Mouse (Mus musculus) MEL (cell line): ENCODE measurements around the gene Tmem234. TPM values are rescaled to one million over a fixed set of nuclear protein-coding genes. Genes with fewer than 3 reads are reported as not detected.
A peak's percentile ranks its signal among the peaks of the same experiment; 100 is the strongest.

Experiments used
- DNase-seq: peaks from one replicate; pipeline ENCODE4 v3.0.0; 2011; ENCODE audit warnings: low read depth, low spot score
- H3K27ac ChIP-seq: 2 replicates; pipeline ENCODE4 v1.5.1; 2012; ENCODE audit warnings: low read depth, mild to moderate bottlenecking, control low read depth, low read length, moderate library complexity; ENCODE audit not compliant: control insufficient read depth
- H3K27me3 ChIP-seq, 2 experiments: fragments of 150-350 bp in 1 of 2; sonication (generic) in 1 of 2; 2 replicates each; pipeline ENCODE4 v1.6.1; 2012; ENCODE audit warnings: low read length in 2 of 2, mild to moderate bottlenecking in 2 of 2, improper control_type of control experiment in 1 of 2, moderate library complexity in 1 of 2; ENCODE audit not compliant: insufficient read depth in 2 of 2, control insufficient read depth in 1 of 2
- H3K36me3 ChIP-seq, 2 experiments: 2 replicates each; pipeline ENCODE4 v1.6.1; 2012 to 2014; ENCODE audit warnings: low read length in 2 of 2, improper control_type of control experiment in 1 of 2, inconsistent platforms in 1 of 2, mild to moderate bottlenecking in 1 of 2; ENCODE audit not compliant: insufficient read depth in 2 of 2, control insufficient read depth in 1 of 2
- H3K4me1 ChIP-seq, 2 experiments: fragments of 150-350 bp in 1 of 2; sonication (generic) in 1 of 2; 2 replicates each; pipeline ENCODE4 v1.6.1; 2012; ENCODE audit warnings: low read length in 2 of 2, improper control_type of control experiment in 1 of 2, mild to moderate bottlenecking in 1 of 2; ENCODE audit not compliant: insufficient read depth in 2 of 2, control insufficient read depth in 1 of 2
- H3K4me3 ChIP-seq, 2 experiments: fragments of 150-350 bp in 1 of 2; sonication (generic) in 1 of 2; 2 replicates each; pipeline ENCODE4 v1.5.1; 2012; ENCODE audit warnings: low read depth in 2 of 2, low read length in 2 of 2, mild to moderate bottlenecking in 2 of 2, moderate library complexity in 2 of 2, control low read depth in 1 of 2, improper control_type of control experiment in 1 of 2; ENCODE audit not compliant: control insufficient read depth in 1 of 2, insufficient read depth in 1 of 2
- H3K79me2 ChIP-seq: 2 replicates; pipeline ENCODE4 v1.6.1; 2012; ENCODE audit warnings: mild to moderate bottlenecking, low read length, moderate library complexity; ENCODE audit not compliant: control insufficient read depth, poor library complexity, insufficient read depth
- H3K9ac ChIP-seq: 2 replicates; pipeline ENCODE4 v1.6.1; 2012; ENCODE audit warnings: low read depth, mild to moderate bottlenecking, control low read depth, low read length, moderate library complexity; ENCODE audit not compliant: control insufficient read depth, poor library complexity, severe bottlenecking
- H3K9me3 ChIP-seq: fragments of 150-350 bp; sonication (generic); replicated peaks from 2 replicates; pipeline ENCODE4 v1.6.1; 2012; ENCODE audit warnings: mild to moderate bottlenecking, low read length, improper control_type of control experiment, moderate library complexity; ENCODE audit not compliant: insufficient read depth
- BHLHE40 ChIP-seq: IDR thresholded peaks from 2 replicates; pipeline ENCODE4 v1.6.1; 2012; ENCODE audit warnings: low read depth, mild to moderate bottlenecking, inconsistent platforms, low read length, improper control_type of control experiment, borderline replicate concordance
- E2F4 ChIP-seq: IDR thresholded peaks from 2 replicates; pipeline ENCODE4 v1.6.1; 2011; ENCODE audit warnings: low read depth, low read length, improper control_type of control experiment, borderline replicate concordance
- ELF1 ChIP-seq: IDR thresholded peaks from 2 replicates; pipeline ENCODE4 v1.6.1; 2014; ENCODE audit warnings: low read depth, mild to moderate bottlenecking, inconsistent platforms, low read length, improper control_type of control experiment, moderate library complexity
- ETS1 ChIP-seq: IDR thresholded peaks from 2 replicates; pipeline ENCODE4 v1.6.1; 2012; ENCODE audit warnings: low read depth, mild to moderate bottlenecking, inconsistent platforms, low read length, improper control_type of control experiment, moderate library complexity
- JUND ChIP-seq: IDR thresholded peaks from 2 replicates; pipeline ENCODE4 v1.6.1; 2011; ENCODE audit warnings: low read depth, mild to moderate bottlenecking, improper control_type of control experiment, low read length
- KAT2A ChIP-seq: conservative IDR thresholded peaks from 2 replicates; pipeline ENCODE4 v1.6.1; 2012; ENCODE audit warnings: low read depth, low read length, improper control_type of control experiment, inconsistent platforms
- MAFK ChIP-seq: IDR thresholded peaks from 2 replicates; pipeline ENCODE4 v1.6.1; 2011; ENCODE audit warnings: low read depth, mild to moderate bottlenecking, low read length, improper control_type of control experiment, borderline replicate concordance
- MAZ ChIP-seq: IDR thresholded peaks from 2 replicates; pipeline ENCODE4 v1.6.1; 2012; ENCODE audit warnings: low read depth, mild to moderate bottlenecking, inconsistent platforms, low read length, improper control_type of control experiment
- MXI1 ChIP-seq: IDR thresholded peaks from 2 replicates; pipeline ENCODE4 v1.6.1; 2011; ENCODE audit warnings: mild to moderate bottlenecking, low read depth, low read length, improper control_type of control experiment
- MYB ChIP-seq: IDR thresholded peaks from 2 replicates; pipeline ENCODE4 v1.6.1; 2011; ENCODE audit warnings: mild to moderate bottlenecking, low read depth, low read length, improper control_type of control experiment
- NRF1 ChIP-seq: IDR thresholded peaks from 2 replicates; pipeline ENCODE4 v1.6.1; 2014; ENCODE audit warnings: low read depth, mild to moderate bottlenecking, inconsistent platforms, low read length, improper control_type of control experiment, moderate library complexity; ENCODE audit not compliant: poor library complexity, insufficient read depth, severe bottlenecking
- POLR2A ChIP-seq, 2 experiments: IDR thresholded peaks; 2 replicates each; pipeline ENCODE4 v1.6.1; 2011 to 2012; ENCODE audit warnings: low read length in 2 of 2, mild to moderate bottlenecking in 2 of 2, control low read depth in 1 of 2, improper control_type of control experiment in 1 of 2, low read depth in 1 of 2, moderate library complexity in 1 of 2; ENCODE audit not compliant: control insufficient read depth in 1 of 2, insufficient read depth in 1 of 2, poor library complexity in 1 of 2
- POLR2AphosphoS5 ChIP-seq: IDR thresholded peaks from 2 replicates; pipeline ENCODE4 v1.6.1; 2012; ENCODE audit warnings: low read depth, borderline replicate concordance, mild to moderate bottlenecking, inconsistent platforms, low read length, moderate library complexity, mixed read lengths
- RCOR1 ChIP-seq: IDR thresholded peaks from 2 replicates; pipeline ENCODE4 v1.6.1; 2012; ENCODE audit warnings: low read depth, mild to moderate bottlenecking, inconsistent platforms, low read length, improper control_type of control experiment
- SMC3 ChIP-seq: IDR thresholded peaks from 2 replicates; pipeline ENCODE4 v1.6.1; 2011; ENCODE audit warnings: low read depth, low read length, improper control_type of control experiment
- TAL1 ChIP-seq: IDR thresholded peaks from 2 replicates; pipeline ENCODE4 v1.6.1; 2012; ENCODE audit warnings: mild to moderate bottlenecking, inconsistent platforms, low read length, moderate library complexity, mixed read lengths
- UBTF ChIP-seq: IDR thresholded peaks from 2 replicates; pipeline ENCODE4 v1.6.1; 2012; ENCODE audit warnings: low read depth, mild to moderate bottlenecking, inconsistent platforms, low read length, improper control_type of control experiment, moderate library complexity, borderline replicate concordance; ENCODE audit not compliant: insufficient read depth
- polyA plus RNA-seq, 2 experiments: library from polyadenylated mRNA; stranded (reverse) in 1 of 2; unstranded in 1 of 2; fragments of >175 nt in 1 of 2; fragments of >200 nt in 1 of 2; gene quantifications; 2 replicates each; pipeline versions ENCODE4 v1.2.1 to v1.2.4; 2012; ENCODE audit warnings: low replicate concordance in 2 of 2, low read depth in 1 of 2; ENCODE audit not compliant: insufficient read length in 2 of 2, insufficient read depth in 1 of 2, missing spikeins in 1 of 2
- total RNA-seq: library from RNA; depleted of rRNA; stranded (reverse); fragments of 300-350 nt; gene quantifications from 2 replicates; pipeline ENCODE4 v1.2.3, GENCODE M21; 2012

Gene Tmem234
- total and polyA plus RNA-seq, 3 experiments = 148 to 220 TPM; not detected in 1

- H3K27me3 ChIP-seq = no peaks in the 10 kb centered on the region
- TF ChIP-seq BHLHE40 (no peak), MAZ (no peak), POLR2A (IDR thresholded peaks at IDR 0.05; ENCODE audit: control insufficient read depth in 1 of 2, insufficient read depth in 1 of 2, low read depth in 1 of 2, low read length in 2 of 2, poor library complexity in 1 of 2) (no peak), TAL1 (no peak), E2F4 (no peak), MAFK (no peak), NRF1 (no peak), JUND (no peak), RCOR1 (no peak), MXI1 (no peak), KAT2A (no peak), UBTF (no peak), POLR2AphosphoS5 (no peak), ETS1 (no peak), ELF1 (no peak)
- no peak overlapping the region for H3K9ac ChIP-seq
- no peak overlapping the region for H3K27ac ChIP-seq
- H3K36me3 ChIP-seq = peaks cover 0 to 12% of the 10 kb centered on the region in 2 experiments; a peak in 3 of 4 replicates
- H3K4me3 ChIP-seq = no peak overlapping the region
- H3K4me1 ChIP-seq = no peaks in the 10 kb centered on the region
- H3K9me3 ChIP-seq = no peaks in the 10 kb centered on the region
- DNase-seq = no peak
- H3K79me2 ChIP-seq = no peaks in the 10 kb centered on the region
Observed at GRCm38 (mm10) chr4:129661584-129661983, 61.1 kb downstream of the Tmem234 start.

GRCm38 (mm10) chr4:129662255-129662813, 61.9 kb downstream of the Tmem234 start:
- Histone ChIP-seq H3K27me3 (no peaks in the 10 kb centered on the region), H3K9ac (no peak overlapping the region), H3K4me1 (no peaks in the 10 kb centered on the region), H3K27ac (no peak overlapping the region), H3K36me3 (peaks cover 0 to 12% of the 10 kb centered on the region in 2 experiments; a peak in 3 of 4 replicates), H3K79me2 (peaks cover 3% of the 10 kb centered on the region; the same call in 1 of the 2 replicates), H3K4me3 (no peak overlapping the region), H3K9me3 (no peaks in the 10 kb centered on the region)
- no peak for DNase-seq
- no peak for TF ChIP-seq SMC3
- peak; percentile 57; the same call in 1 of the 2 replicates for TF ChIP-seq MYB
